Mouse (Mus musculus) lung, embryonic 16.5 days (tissue): Measurements from ENCODE around the gene D030056L22Rik. TPM values are rescaled to one million over a fixed set of nuclear protein-coding genes. Genes with fewer than 3 reads are reported as not detected.

Experiments used
- ATAC-seq: fragments of 200-750 bp; cut with Nextera tagmentation; 2 replicates; pipeline ENCODE4 v1.8.0; 2017; ENCODE audit warnings: low read depth, mild to moderate bottlenecking, moderate library complexity
- H3K27ac ChIP-seq: fragments of 300-500 bp; sonication (generic); 2 replicates; pipeline ENCODE4 v1.5.1; 2014; ENCODE audit warnings: mild to moderate bottlenecking, control low read depth, low read length
- H3K27me3 ChIP-seq: fragments of 300-500 bp; sonication (generic); 2 replicates; pipeline ENCODE4 v1.6.1; 2014; ENCODE audit warnings: low read depth, low read length, mixed read lengths; ENCODE audit not compliant: control insufficient read depth, insufficient read depth
- H3K36me3 ChIP-seq: fragments of 300-500 bp; sonication (generic); 2 replicates; pipeline ENCODE4 v1.6.1; 2014; ENCODE audit warnings: low read length; ENCODE audit not compliant: control insufficient read depth, insufficient read depth
- H3K4me1 ChIP-seq: fragments of 300-500 bp; sonication (generic); replicated peaks from 2 replicates; pipeline ENCODE4 v1.6.1; 2014; ENCODE audit warnings: low read length, mixed read lengths; ENCODE audit not compliant: control insufficient read depth, insufficient read depth
- H3K4me2 ChIP-seq: fragments of 300-500 bp; sonication (generic); 2 replicates; pipeline ENCODE4 v1.6.1; 2014; ENCODE audit warnings: low read depth, low read length, control low read depth
- H3K4me3 ChIP-seq: fragments of 300-500 bp; sonication (generic); 2 replicates; pipeline ENCODE4 v1.5.1; 2014; ENCODE audit warnings: mild to moderate bottlenecking, low read length, control low read depth
- H3K9ac ChIP-seq: fragments of 300-500 bp; sonication (generic); 2 replicates; pipeline ENCODE4 v1.6.1; 2014; ENCODE audit warnings: low read length, control low read depth
- H3K9me3 ChIP-seq: fragments of 300-500 bp; sonication (generic); 2 replicates; pipeline ENCODE4 v1.6.1; 2016; ENCODE audit warnings: low read length; ENCODE audit not compliant: control insufficient read depth
- WGBS: fragments of 180-500 bp; shearing (Covaris S2); extraction: QIAGEN DNeasy Blood & Tissue Kit; methylation state at CpG from one replicate; pipeline ENCODE4 v1.1.7; 2014; 5-methylcytosine and 5-hydroxymethylcytosine counted together
- polyA plus RNA-seq: library from polyadenylated mRNA; unstranded; fragments of >200 nt; fragmentation: Nextera tagmentation; extraction: Ambion mirVana; gene quantifications from 2 replicates; pipeline ENCODE4 v1.2.1, GENCODE M21; 2015

Gene D030056L22Rik
- polyA plus RNA-seq, 1 experiment from 2014 or later, result 29.0 TPM

DNA sequence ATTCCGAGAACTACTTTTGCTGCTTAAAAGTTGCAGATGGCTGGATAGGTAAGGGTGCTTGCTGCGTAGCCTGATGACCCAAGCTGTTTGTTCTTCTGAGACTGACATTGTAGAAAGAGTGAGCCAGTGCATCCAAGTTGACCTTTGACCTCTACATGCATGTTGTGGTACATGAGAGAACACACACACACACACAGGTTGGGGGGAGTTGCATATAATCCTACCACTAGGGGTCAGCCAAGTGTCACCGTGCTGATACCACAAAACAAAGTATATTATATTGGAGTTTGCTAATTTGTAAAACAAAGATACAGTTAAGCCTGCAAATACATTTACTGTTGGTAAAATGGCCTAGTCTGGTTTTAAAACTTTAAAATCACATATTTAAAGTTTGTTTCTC, 25.4 kb upstream of the D030056L22Rik start:
- Histone ChIP-seq H3K27ac (no peak overlapping the region), H3K4me1 (no peaks in the 10 kb centered on the region), H3K4me3 (no peak overlapping the region), H3K9ac (no peak overlapping the region), H3K36me3 (no peaks in the 10 kb centered on the region), H3K27me3 (no peaks in the 10 kb centered on the region), H3K4me2 (no peak overlapping the region), H3K9me3 (no peaks in the 10 kb centered on the region)
- 68% methylated on average over 3 of the region's 3 CpGs for WGBS
- no peak; the same call in 1 of the 2 replicates for ATAC-seq

DNA sequence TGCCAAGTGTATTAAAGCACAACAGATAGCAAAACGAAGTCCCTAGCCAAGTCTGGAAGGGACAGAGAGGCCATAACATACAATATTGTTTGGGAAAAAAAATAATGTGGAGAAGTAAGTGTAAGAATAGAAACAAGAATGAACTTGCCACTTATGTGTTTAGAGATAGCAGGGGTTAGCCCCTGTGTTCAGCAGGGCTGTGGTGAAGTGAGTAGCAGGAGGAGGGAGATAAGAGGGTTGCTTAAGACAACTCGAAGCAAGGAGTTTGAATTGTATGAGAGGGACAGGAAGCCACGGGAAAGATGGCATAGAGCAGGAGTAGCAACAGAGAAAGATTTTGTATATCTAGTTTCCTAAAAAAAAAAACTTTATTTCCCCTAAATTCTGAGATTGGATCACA, 20.8 kb upstream of the D030056L22Rik start:
- no peaks in the 10 kb centered on the region for H3K4me1 ChIP-seq
- WGBS, result 62% methylated on average over 3 of the region's 3 CpGs
- no peaks in the 10 kb centered on the region for H3K27me3 ChIP-seq
- no peak for ATAC-seq
- H3K36me3 ChIP-seq, result peaks cover 6% of the 10 kb centered on the region; the same call in 1 of the 2 replicates
- no peak overlapping the region for H3K4me2 ChIP-seq
- no peak overlapping the region for H3K27ac ChIP-seq
- H3K9me3 ChIP-seq, result no peaks in the 10 kb centered on the region
- no peak overlapping the region for H3K9ac ChIP-seq
- no peak overlapping the region for H3K4me3 ChIP-seq

DNA sequence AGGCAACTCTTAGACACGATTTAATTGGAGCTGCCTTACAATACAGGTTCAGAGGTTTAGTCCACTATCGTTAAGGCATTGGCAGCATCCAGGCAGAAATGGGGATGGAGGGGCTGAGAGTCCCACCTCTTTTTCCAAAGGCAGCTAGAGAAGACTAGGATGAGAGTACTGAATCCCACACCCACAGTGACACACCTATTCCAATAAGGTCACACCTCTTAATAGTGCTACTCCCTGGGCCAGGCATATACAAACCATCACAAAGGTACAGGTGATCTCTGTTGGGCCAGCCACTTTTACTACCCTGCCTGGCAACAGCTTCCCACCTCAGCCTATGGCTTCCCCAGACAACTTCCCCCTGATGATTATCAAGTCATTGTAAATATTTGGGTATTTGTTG, 20.2 kb upstream of the D030056L22Rik start:
- H3K9ac ChIP-seq, result no peak overlapping the region
- 87% methylated on average over 2 of the region's 2 CpGs for WGBS
- no peak for ATAC-seq
- no peak overlapping the region for H3K4me3 ChIP-seq
- peaks cover 6% of the 10 kb centered on the region; the same call in 1 of the 2 replicates for H3K36me3 ChIP-seq
- no peaks in the 10 kb centered on the region for H3K4me1 ChIP-seq
- no peaks in the 10 kb centered on the region for H3K9me3 ChIP-seq
- H3K27ac ChIP-seq, result no peak overlapping the region
- no peaks in the 10 kb centered on the region for H3K27me3 ChIP-seq
- H3K4me2 ChIP-seq, result no peak overlapping the region

DNA sequence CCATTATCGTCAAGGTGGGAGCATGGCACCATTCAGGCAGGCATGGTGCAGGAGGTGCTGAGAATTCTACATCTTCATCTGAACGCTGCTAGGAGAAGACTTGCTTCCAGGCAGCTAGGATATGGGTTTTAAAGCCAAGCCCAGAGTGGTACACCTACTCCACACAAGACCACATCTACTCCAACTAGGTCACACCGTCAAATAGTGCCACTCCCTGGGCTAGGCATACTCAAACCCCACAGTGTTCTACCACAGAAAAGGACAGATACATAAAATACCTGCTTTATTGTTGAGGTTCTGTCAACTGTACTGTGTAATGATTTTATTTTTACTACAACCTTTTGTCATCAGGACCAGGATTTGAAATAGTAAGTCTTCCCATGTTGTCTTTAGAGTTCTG, 17.9 kb upstream of the D030056L22Rik start:
- H3K4me1 ChIP-seq, result no peaks in the 10 kb centered on the region
- H3K4me3 ChIP-seq, result no peak overlapping the region
- no peak overlapping the region for H3K4me2 ChIP-seq
- no peaks in the 10 kb centered on the region for H3K27me3 ChIP-seq
- ATAC-seq, result no peak
- peaks cover 6% of the 10 kb centered on the region; the same call in 1 of the 2 replicates for H3K36me3 ChIP-seq
- no peaks in the 10 kb centered on the region for H3K9me3 ChIP-seq
- H3K27ac ChIP-seq, result no peak overlapping the region
- no peak overlapping the region for H3K9ac ChIP-seq
- 94% methylated on average over 3 of the region's 3 CpGs for WGBS

DNA sequence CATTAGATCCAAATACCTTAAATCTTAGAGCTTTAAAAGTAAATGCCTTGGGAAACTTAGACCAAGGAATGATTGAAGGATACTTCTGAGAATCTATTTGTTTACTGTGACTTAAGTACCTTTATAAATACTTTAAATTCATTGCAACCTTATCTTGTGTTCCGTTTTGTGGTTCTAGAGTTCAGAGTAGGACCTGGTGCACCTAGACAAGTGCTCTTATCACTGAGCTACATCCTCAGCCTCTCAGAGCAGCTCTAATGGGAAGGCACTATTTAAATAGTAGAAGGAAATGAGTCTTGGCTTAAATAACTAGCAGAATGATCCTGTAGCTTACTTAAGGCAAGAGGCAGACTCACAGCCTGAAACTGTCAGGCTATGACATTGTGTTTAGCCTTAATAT, 17.4 kb upstream of the D030056L22Rik start:
- ATAC-seq, result no peak
- Histone ChIP-seq H3K4me3 (no peak overlapping the region), H3K9ac (no peak overlapping the region), H3K4me1 (no peaks in the 10 kb centered on the region), H3K27me3 (no peaks in the 10 kb centered on the region), H3K9me3 (no peaks in the 10 kb centered on the region), H3K4me2 (no peak overlapping the region), H3K36me3 (peaks cover 6% of the 10 kb centered on the region; the same call in 1 of the 2 replicates), H3K27ac (no peak overlapping the region)
- WGBS, result 50% methylated on average over 1 of the region's 1 CpGs

DNA sequence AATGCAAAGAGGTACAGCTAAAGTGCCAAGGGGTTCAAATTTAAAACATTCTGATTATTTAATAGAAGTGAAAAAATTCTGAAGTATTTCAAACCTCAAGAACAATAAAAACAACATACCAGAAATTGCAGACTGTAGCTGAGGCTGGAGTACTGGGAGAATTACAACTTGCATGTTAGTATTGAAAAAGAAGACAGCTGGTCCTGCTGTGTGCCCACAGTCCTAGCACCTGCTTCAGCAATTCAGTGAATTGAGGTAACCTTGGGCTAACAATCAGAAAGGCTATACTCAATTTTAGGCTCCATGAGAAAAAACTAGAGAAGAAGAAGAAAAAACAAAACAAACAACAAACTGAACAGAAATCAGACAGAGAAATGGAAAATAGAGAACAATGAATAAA, 4.9 kb upstream of the D030056L22Rik start:
- ATAC-seq, result no peak
- Histone ChIP-seq H3K4me2 (no peak overlapping the region), H3K27me3 (no peaks in the 10 kb centered on the region), H3K4me3 (no peak overlapping the region), H3K9me3 (no peaks in the 10 kb centered on the region), H3K27ac (no peak overlapping the region), H3K36me3 (no peaks in the 10 kb centered on the region), H3K9ac (no peak overlapping the region), H3K4me1 (no peaks in the 10 kb centered on the region; the same call in 1 of the 2 replicates)

DNA sequence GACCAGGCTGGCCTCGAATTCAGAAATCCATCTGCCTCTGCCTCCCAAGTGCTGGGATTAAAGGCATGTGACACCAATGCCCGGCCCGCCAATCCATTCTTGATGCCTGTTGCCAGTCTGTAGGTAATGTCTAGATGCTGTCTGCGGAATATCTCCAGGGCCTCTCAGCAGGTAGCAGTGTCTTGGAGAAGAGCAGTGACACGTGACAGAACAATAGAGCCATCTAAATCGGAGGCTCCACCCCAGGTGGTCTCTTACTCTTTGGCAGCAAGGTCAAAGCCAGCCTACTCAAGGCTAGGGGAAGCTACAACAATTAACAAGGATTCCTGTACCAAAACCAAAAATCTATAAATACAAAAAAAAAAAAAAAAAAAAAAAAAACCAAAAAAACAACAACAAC, 2.1 kb upstream of the D030056L22Rik start:
- Histone ChIP-seq H3K27me3 (no peaks in the 10 kb centered on the region), H3K9me3 (no peaks in the 10 kb centered on the region), H3K9ac (no peak overlapping the region), H3K36me3 (no peaks in the 10 kb centered on the region), H3K27ac (no peak overlapping the region), H3K4me3 (no peak overlapping the region), H3K4me2 (no peak overlapping the region), H3K4me1 (peaks cover 15% of the 10 kb centered on the region)
- no peak for ATAC-seq
- 83% methylated on average over 6 of the region's 6 CpGs for WGBS

DNA sequence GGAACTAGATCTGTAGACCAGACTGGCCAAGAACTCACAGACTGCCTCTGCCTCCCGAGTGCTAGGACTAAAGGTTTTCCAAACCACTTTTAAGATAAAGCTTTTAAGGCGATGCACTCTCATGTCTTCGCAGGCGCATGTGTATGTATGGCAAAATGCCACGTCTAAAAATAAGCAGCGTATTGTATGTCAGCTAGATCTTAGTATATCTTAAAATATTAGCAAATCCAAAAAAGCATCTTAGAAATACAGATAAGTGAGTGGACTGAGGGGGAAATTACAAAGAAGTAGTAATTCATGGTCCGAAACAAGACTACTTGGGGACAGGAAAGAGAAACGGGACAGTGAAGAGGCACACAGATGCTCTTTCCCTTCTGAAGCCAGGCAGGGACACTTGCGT, 1.4 kb upstream of the D030056L22Rik start:
- peaks cover 15% of the 10 kb centered on the region for H3K4me1 ChIP-seq
- no peak for ATAC-seq
- 75% methylated on average over 9 of the region's 9 CpGs for WGBS
- H3K9me3 ChIP-seq, result no peaks in the 10 kb centered on the region
- H3K4me2 ChIP-seq, result no peak overlapping the region
- H3K4me3 ChIP-seq, result no peak overlapping the region
- H3K27me3 ChIP-seq, result no peaks in the 10 kb centered on the region
- no peaks in the 10 kb centered on the region for H3K36me3 ChIP-seq
- no peak overlapping the region for H3K9ac ChIP-seq
- no peak overlapping the region for H3K27ac ChIP-seq

DNA sequence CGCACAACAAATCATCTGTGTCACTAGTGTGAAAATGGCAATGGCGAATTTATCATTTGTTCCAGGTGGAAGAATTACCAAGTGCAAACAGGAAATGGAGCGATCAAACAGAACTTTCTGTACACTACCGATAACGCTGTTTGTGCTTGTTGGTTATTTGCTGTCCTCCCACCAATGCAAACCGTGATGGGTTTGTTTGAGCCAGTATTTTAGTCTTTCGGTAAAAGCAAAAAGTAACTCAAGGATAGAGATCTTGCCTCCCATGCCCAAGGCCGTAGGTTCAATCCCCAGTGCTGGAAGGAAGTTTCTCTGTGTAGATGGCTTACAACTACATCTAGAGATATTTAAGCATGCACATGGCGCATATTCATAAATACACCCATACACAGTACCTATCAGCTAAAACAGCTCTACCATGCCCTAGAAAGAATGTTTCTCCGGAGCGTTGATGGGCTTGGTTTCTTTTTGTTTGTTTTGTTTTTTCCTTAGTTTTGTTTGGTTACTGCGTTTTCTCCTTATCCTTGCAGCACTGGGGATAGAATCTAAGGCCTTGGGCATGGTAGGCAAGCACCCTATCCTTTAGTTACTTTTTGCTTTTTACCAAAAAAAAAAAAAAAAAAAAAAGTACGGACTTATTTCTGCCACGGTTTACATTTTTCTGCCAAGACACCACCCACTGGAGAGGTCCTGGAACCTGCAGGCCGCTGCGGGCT, 684 bp upstream of the D030056L22Rik start:
- no peaks in the 10 kb centered on the region for H3K9me3 ChIP-seq
- H3K4me1 ChIP-seq, result peaks cover 17% of the 10 kb centered on the region
- ATAC-seq, result no peak
- H3K9ac ChIP-seq, result peak overlapping the region; percentile 77
- H3K36me3 ChIP-seq, result no peaks in the 10 kb centered on the region
- no peaks in the 10 kb centered on the region for H3K27me3 ChIP-seq
- peak overlapping the region; percentile 95 for H3K27ac ChIP-seq
- H3K4me3 ChIP-seq, result peak overlapping the region; percentile 96
- 50% methylated on average over 16 of the region's 16 CpGs for WGBS
- H3K4me2 ChIP-seq, result peak overlapping the region; percentile 75
